Mouse (Mus musculus) myocyte (in vitro differentiated cells): ENCODE results near the gene Ift43. TPM values are rescaled to one million over a fixed set of nuclear protein-coding genes. Genes with fewer than 3 reads are reported as not detected.

Source experiments
- H3K27me3 ChIP-seq: one replicate; pipeline ENCODE4 v1.6.1; 2011; ENCODE audit not compliant: control insufficient read depth, insufficient read depth, insufficient read length
- H3K36me3 ChIP-seq: one replicate; pipeline ENCODE4 v1.6.1; 2011; ENCODE audit not compliant: control insufficient read depth, insufficient read depth
- H3K4me2 ChIP-seq: one replicate; pipeline ENCODE4 v1.6.1; 2011; ENCODE audit warnings: low read depth, control low read depth
- H3K4me3 ChIP-seq: one replicate; pipeline ENCODE4 v1.5.1; 2011; ENCODE audit warnings: mild to moderate bottlenecking, control low read depth, moderate library complexity
- H3K79me2 ChIP-seq: one replicate; pipeline ENCODE4 v1.6.1; 2011; ENCODE audit not compliant: control insufficient read depth, insufficient read depth
- H3ac ChIP-seq: one replicate; pipeline ENCODE4 v1.6.1; 2011; ENCODE audit not compliant: control insufficient read depth, insufficient read length
- CEBPB ChIP-seq: IDR thresholded peaks from 2 replicates; pipeline ENCODE4 v1.6.1; 2011; ENCODE audit warnings: mild to moderate bottlenecking, moderate library complexity; ENCODE audit not compliant: poor library complexity, insufficient read depth, severe bottlenecking
- E2F4 ChIP-seq: IDR thresholded peaks from one replicate; pipeline ENCODE4 v1.6.1; 2011; ENCODE audit warnings: mild to moderate bottlenecking, control low read depth, moderate library complexity; ENCODE audit not compliant: insufficient read depth
- MAX ChIP-seq: IDR thresholded peaks from one replicate; pipeline ENCODE4 v1.6.1; 2011; ENCODE audit warnings: low read depth, mild to moderate bottlenecking, control low read depth
- MYOD1 ChIP-seq, 3 experiments: IDR thresholded peaks; one replicate each; pipeline ENCODE4 v1.6.1; 2011; ENCODE audit warnings: control low read depth in 2 of 3, low read depth in 2 of 3, mild to moderate bottlenecking in 2 of 3, moderate library complexity in 1 of 3; ENCODE audit not compliant: insufficient read length in 2 of 3, control insufficient read depth in 1 of 3
- MYOG ChIP-seq, 3 experiments: IDR thresholded peaks; one replicate each; pipeline ENCODE4 v1.6.1; 2011; ENCODE audit warnings: control low read depth in 2 of 3, low read depth in 2 of 3, mild to moderate bottlenecking in 2 of 3; ENCODE audit not compliant: insufficient read length in 2 of 3, control insufficient read depth in 1 of 3, insufficient read depth in 1 of 3
- POLR2A ChIP-seq: IDR thresholded peaks from one replicate; pipeline ENCODE4 v1.6.1; 2011; ENCODE audit warnings: low read depth, mild to moderate bottlenecking, control low read depth, moderate library complexity; ENCODE audit not compliant: insufficient read length
- POLR2AphosphoS2 ChIP-seq: IDR thresholded peaks from one replicate; pipeline ENCODE4 v1.6.1; 2011; ENCODE audit warnings: low read depth, control low read depth; ENCODE audit not compliant: insufficient read length
- REST ChIP-seq: IDR thresholded peaks from one replicate; pipeline ENCODE4 v1.6.1; 2011; ENCODE audit warnings: mild to moderate bottlenecking, control low read depth, moderate library complexity; ENCODE audit not compliant: insufficient read depth, insufficient read length
- SRF ChIP-seq: IDR thresholded peaks from one replicate; pipeline ENCODE4 v1.6.1; 2011; ENCODE audit warnings: low read depth; ENCODE audit not compliant: control insufficient read depth, insufficient read length
- TCF12 ChIP-seq: IDR thresholded peaks from one replicate; pipeline ENCODE4 v1.6.1; 2011; ENCODE audit warnings: mild to moderate bottlenecking, control low read depth; ENCODE audit not compliant: poor library complexity, insufficient read depth, severe bottlenecking
- TCF3 ChIP-seq: IDR thresholded peaks from one replicate; pipeline ENCODE4 v1.6.1; 2011; ENCODE audit warnings: low read depth, control low read depth; ENCODE audit not compliant: insufficient read length
- USF1 ChIP-seq: IDR thresholded peaks from one replicate; pipeline ENCODE4 v1.6.1; 2011; ENCODE audit warnings: low read depth, mild to moderate bottlenecking, control low read depth, moderate library complexity
- polyA plus RNA-seq: library from polyadenylated mRNA; unstranded; fragments of >200 nt; fragmentation: generic; extraction: Trizol; gene quantifications from one replicate; pipeline ENCODE4 v1.2.1, GENCODE M21; 2012; ENCODE audit warnings: missing spikeins

The Ift43 gene
- polyA plus RNA-seq, 1 experiment = 93.4 TPM

GRCm38 (mm10) chr12:86149087-86149486 is 66.7 kb downstream of the Ift43 start:
- Histone ChIP-seq H3K79me2 (no peaks in the 10 kb centered on the region), H3K36me3 (peaks cover 6% of the 10 kb centered on the region), H3ac (no peak overlapping the region), H3K4me2 (no peak overlapping the region), H3K27me3 (no peaks in the 10 kb centered on the region), H3K4me3 (no peak overlapping the region)
- TF ChIP-seq E2F4 = no peak
- TF ChIP-seq POLR2A = no peak
- TF ChIP-seq MYOD1 (IDR thresholded peaks at IDR 0.05; ENCODE audit: control insufficient read depth in 1 of 3, insufficient read length in 2 of 3, low read depth in 2 of 3) = no peak
- no peak for TF ChIP-seq USF1
- TF ChIP-seq REST = no peak

- Histone ChIP-seq H3ac (no peak overlapping the region), H3K36me3 (peaks cover 6% of the 10 kb centered on the region), H3K4me3 (no peak overlapping the region), H3K4me2 (no peak overlapping the region), H3K79me2 (no peaks in the 10 kb centered on the region), H3K27me3 (no peaks in the 10 kb centered on the region)
- TF ChIP-seq MAX (no peak), POLR2AphosphoS2 (no peak), REST (no peak), CEBPB (no peak), POLR2A (no peak), TCF3 (no peak), MYOD1 (IDR thresholded peaks at IDR 0.05; ENCODE audit: control insufficient read depth in 1 of 3, insufficient read length in 2 of 3, low read depth in 2 of 3) (no peak), TCF12 (no peak), MYOG (IDR thresholded peaks at IDR 0.05; ENCODE audit: control insufficient read depth in 1 of 3, insufficient read depth in 1 of 3, insufficient read length in 2 of 3, low read depth in 2 of 3) (no peak)
These were observed 69.6 kb downstream of the Ift43 start for GRCm38 (mm10) chr12:86151941-86152340.

- TF ChIP-seq POLR2A = no peak
- TF ChIP-seq TCF12 = no peak
- TF ChIP-seq REST = no peak
- TF ChIP-seq MYOG (IDR thresholded peaks at IDR 0.05; ENCODE audit: control insufficient read depth in 1 of 3, insufficient read depth in 1 of 3, insufficient read length in 2 of 3, low read depth in 2 of 3) = no peak
- no peak for TF ChIP-seq USF1
- no peak for TF ChIP-seq SRF
- TF ChIP-seq CEBPB = no peak
- no peak for TF ChIP-seq E2F4
- TF ChIP-seq POLR2AphosphoS2 = no peak
- no peak for TF ChIP-seq MAX
- no peak for TF ChIP-seq TCF3
- TF ChIP-seq MYOD1 (IDR thresholded peaks at IDR 0.05; ENCODE audit: control insufficient read depth in 1 of 3, insufficient read length in 2 of 3, low read depth in 2 of 3) = no peak
- no peak overlapping the region for H3K4me3 ChIP-seq
- H3K79me2 ChIP-seq = no peaks in the 10 kb centered on the region
- no peak overlapping the region for H3K4me2 ChIP-seq
- H3ac ChIP-seq = no peak overlapping the region
- peaks cover 6% of the 10 kb centered on the region for H3K36me3 ChIP-seq
- no peaks in the 10 kb centered on the region for H3K27me3 ChIP-seq
These were observed 71.0 kb downstream of the Ift43 start for GRCm38 (mm10) chr12:86153213-86153957.

- Histone ChIP-seq H3K79me2 (no peaks in the 10 kb centered on the region), H3K27me3 (no peaks in the 10 kb centered on the region), H3K4me2 (no peak overlapping the region), H3ac (no peak overlapping the region), H3K36me3 (peaks cover 6% of the 10 kb centered on the region), H3K4me3 (no peak overlapping the region)
- TF ChIP-seq TCF3 (no peak), USF1 (no peak), CEBPB (no peak), MYOD1 (IDR thresholded peaks at IDR 0.05; ENCODE audit: control insufficient read depth in 1 of 3, insufficient read length in 2 of 3, low read depth in 2 of 3) (no peak), POLR2A (no peak), POLR2AphosphoS2 (no peak), E2F4 (no peak)
These were observed 72.8 kb downstream of the Ift43 start for GRCm38 (mm10) chr12:86155176-86155575.

- Histone ChIP-seq H3K4me2 (no peak overlapping the region), H3K36me3 (no peaks in the 10 kb centered on the region), H3ac (no peak overlapping the region), H3K4me3 (no peak overlapping the region), H3K79me2 (no peaks in the 10 kb centered on the region), H3K27me3 (no peaks in the 10 kb centered on the region)
- TF ChIP-seq TCF12 = no peak
- TF ChIP-seq CEBPB = no peak
- TF ChIP-seq MYOG (IDR thresholded peaks at IDR 0.05; ENCODE audit: control insufficient read depth in 1 of 3, insufficient read depth in 1 of 3, insufficient read length in 2 of 3, low read depth in 2 of 3) = no peak
- TF ChIP-seq MYOD1 (IDR thresholded peaks at IDR 0.05; ENCODE audit: control insufficient read depth in 1 of 3, insufficient read length in 2 of 3, low read depth in 2 of 3) = no peak
- no peak for TF ChIP-seq USF1
- no peak for TF ChIP-seq MAX
- TF ChIP-seq TCF3 = no peak
- no peak for TF ChIP-seq E2F4
- no peak for TF ChIP-seq SRF
- no peak for TF ChIP-seq POLR2AphosphoS2
- no peak for TF ChIP-seq REST
- TF ChIP-seq POLR2A = no peak
These were observed 74.8 kb downstream of the Ift43 start for GRCm38 (mm10) chr12:86157166-86157565.
